Mouse (Mus musculus): ENCODE measurements around the gene Agmat. TPM values are rescaled to one million over a fixed set of nuclear protein-coding genes. Genes with fewer than 3 reads are reported as not detected.

The Agmat gene
- polyA plus RNA-seq, 1 experiment from 2014 or later: 65.6 TPM

GRCm38 (mm10) chr4:141784835-141785234 lies 38.4 kb downstream of the Agmat start:
- Histone ChIP-seq H3K27ac (ENCODE audit: low read length) (no peak overlapping the region), H3K9ac (ENCODE audit: low read depth, low read length) (no peak overlapping the region), H3K4me3 (ENCODE audit: low read length) (no peak overlapping the region), H3K4me1 (ENCODE audit: control insufficient read depth, insufficient read depth, low read length) (peaks cover 4% of the 10 kb centered on the region; the same call in 1 of the 2 replicates), H3K9me3 (ENCODE audit: control insufficient read depth, low read length) (no peaks in the 10 kb centered on the region), H3K4me2 (ENCODE audit: low read depth, low read length) (no peak overlapping the region), H3K27me3 (replicated peaks; ENCODE audit: control insufficient read depth, insufficient read depth, low read length) (no peaks in the 10 kb centered on the region), H3K36me3 (ENCODE audit: control insufficient read depth, insufficient read depth, low read length) (0 out of 2 replicates have a peak, but pooled peaks cover 15% of the 10 kb centered on the region)
- no peak for ATAC-seq
- 76% methylated on average over 5 of the region's 5 CpGs for WGBS

DNA sequence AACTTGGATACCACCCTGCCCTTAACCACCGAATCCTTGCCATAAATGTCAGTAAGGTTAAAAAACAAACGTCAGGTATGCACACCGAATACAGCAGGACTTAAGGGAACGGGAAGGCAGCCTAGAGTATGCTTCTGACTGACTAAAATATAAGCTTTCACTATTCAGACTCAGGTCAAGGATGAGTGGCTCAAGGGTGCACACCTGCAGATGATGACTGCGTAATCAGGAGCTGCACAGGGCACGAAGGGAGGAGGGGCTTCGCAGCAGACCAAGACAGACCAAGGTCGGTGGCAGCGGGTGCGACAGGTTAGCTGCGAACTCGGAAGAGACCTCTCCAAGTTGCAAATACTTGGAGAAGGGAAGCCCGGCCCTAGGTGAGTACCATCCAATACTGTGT lies 39.7 kb downstream of the Agmat start:
- H3K27ac ChIP-seq (ENCODE audit: low read length): no peak overlapping the region
- 0 out of 2 replicates have a peak, but pooled peaks cover 11% of the 10 kb centered on the region for H3K36me3 ChIP-seq (ENCODE audit: control insufficient read depth, insufficient read depth, low read length)
- WGBS: 89% methylated on average over 13 of the region's 13 CpGs
- H3K9ac ChIP-seq (ENCODE audit: low read depth, low read length): no peak overlapping the region
- H3K4me1 ChIP-seq (ENCODE audit: control insufficient read depth, insufficient read depth, low read length): peaks cover 9% of the 10 kb centered on the region; the same call in 1 of the 2 replicates
- ATAC-seq: no peak
- H3K27me3 ChIP-seq (replicated peaks; ENCODE audit: control insufficient read depth, insufficient read depth, low read length): no peaks in the 10 kb centered on the region
- no peak overlapping the region for H3K4me2 ChIP-seq (ENCODE audit: low read depth, low read length)
- H3K4me3 ChIP-seq (ENCODE audit: low read length): no peak overlapping the region
- H3K9me3 ChIP-seq (ENCODE audit: control insufficient read depth, low read length): no peaks in the 10 kb centered on the region

GRCm38 (mm10) chr4:141787046-141787445 lies 40.6 kb downstream of the Agmat start:
- Histone ChIP-seq H3K36me3 (ENCODE audit: control insufficient read depth, insufficient read depth, low read length) (0 out of 2 replicates have a peak, but pooled peaks cover 3% of the 10 kb centered on the region), H3K4me2 (ENCODE audit: low read depth, low read length) (no peak overlapping the region), H3K27me3 (replicated peaks; ENCODE audit: control insufficient read depth, insufficient read depth, low read length) (no peaks in the 10 kb centered on the region), H3K4me1 (ENCODE audit: control insufficient read depth, insufficient read depth, low read length) (peaks cover 12% of the 10 kb centered on the region; the same call in 1 of the 2 replicates), H3K4me3 (ENCODE audit: low read length) (no peak overlapping the region), H3K27ac (ENCODE audit: low read length) (no peak overlapping the region), H3K9ac (ENCODE audit: low read depth, low read length) (no peak overlapping the region), H3K9me3 (ENCODE audit: control insufficient read depth, low read length) (no peaks in the 10 kb centered on the region)
- ATAC-seq: no peak
- WGBS: 64% methylated on average over 6 of the region's 6 CpGs

- H3K9me3 ChIP-seq (ENCODE audit: control insufficient read depth, low read length): no peaks in the 10 kb centered on the region
- 0 out of 2 replicates have a peak, but pooled peaks cover 3% of the 10 kb centered on the region for H3K36me3 ChIP-seq (ENCODE audit: control insufficient read depth, insufficient read depth, low read length)
- peaks cover 12% of the 10 kb centered on the region; the same call in 1 of the 2 replicates for H3K4me1 ChIP-seq (ENCODE audit: control insufficient read depth, insufficient read depth, low read length)
- H3K27me3 ChIP-seq (replicated peaks; ENCODE audit: control insufficient read depth, insufficient read depth, low read length): no peaks in the 10 kb centered on the region
- no peak for ATAC-seq
- H3K27ac ChIP-seq (ENCODE audit: low read length): no peak overlapping the region
- no peak overlapping the region for H3K4me2 ChIP-seq (ENCODE audit: low read depth, low read length)
- no peak overlapping the region for H3K4me3 ChIP-seq (ENCODE audit: low read length)
- 91% methylated on average over 7 of the region's 7 CpGs for WGBS
- no peak overlapping the region for H3K9ac ChIP-seq (ENCODE audit: low read depth, low read length)
Observed at GRCm38 (mm10) chr4:141787462-141787861, 41.0 kb downstream of the Agmat start.

DNA sequence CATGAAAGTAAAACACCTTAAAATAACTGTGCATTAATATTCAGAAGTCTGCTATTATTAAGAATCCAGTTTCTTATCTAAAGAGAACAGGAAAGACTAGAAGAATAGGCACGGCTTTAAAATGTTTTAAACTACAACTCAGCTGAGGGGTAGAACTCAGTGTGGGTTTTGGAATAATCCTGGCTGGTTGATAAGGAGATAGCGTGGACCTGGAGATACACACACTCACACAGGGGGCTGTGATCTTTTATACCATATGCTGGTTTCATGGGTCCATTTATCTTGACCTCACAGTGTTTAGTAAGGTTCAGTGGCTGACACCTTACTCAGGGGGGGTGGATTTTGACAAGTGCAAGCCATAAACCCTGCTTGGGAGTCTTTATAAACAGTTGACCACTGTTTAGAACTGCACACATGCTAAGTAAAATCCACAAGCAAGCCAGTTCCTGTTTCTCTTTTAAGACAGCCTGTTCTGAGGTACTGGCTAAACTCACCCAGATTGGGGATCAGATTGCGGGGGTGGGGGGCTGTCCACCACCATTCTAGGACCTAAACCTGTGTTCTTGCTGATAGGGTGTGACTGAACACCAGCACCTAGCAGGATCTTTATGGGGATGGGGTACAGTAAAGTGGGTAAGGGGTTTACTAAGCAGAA lies 43.2 kb downstream of the Agmat start:
- H3K9me3 ChIP-seq (ENCODE audit: control insufficient read depth, low read length): no peaks in the 10 kb centered on the region
- no peak for ATAC-seq
- H3K9ac ChIP-seq (ENCODE audit: low read depth, low read length): peak overlapping the region; percentile 94
- H3K36me3 ChIP-seq (ENCODE audit: control insufficient read depth, insufficient read depth, low read length): 0 out of 2 replicates have a peak, but pooled peaks cover 3% of the 10 kb centered on the region
- peak overlapping the region; percentile 85 for H3K27ac ChIP-seq (ENCODE audit: low read length)
- H3K4me2 ChIP-seq (ENCODE audit: low read depth, low read length): peak overlapping the region; percentile 95
- H3K27me3 ChIP-seq (replicated peaks; ENCODE audit: control insufficient read depth, insufficient read depth, low read length): no peaks in the 10 kb centered on the region
- H3K4me1 ChIP-seq (ENCODE audit: control insufficient read depth, insufficient read depth, low read length): peaks cover 15% of the 10 kb centered on the region; the same call in 1 of the 2 replicates
- WGBS: 30% methylated on average over 3 of the region's 3 CpGs
- H3K4me3 ChIP-seq (ENCODE audit: low read length): peak overlapping the region; percentile 96

DNA sequence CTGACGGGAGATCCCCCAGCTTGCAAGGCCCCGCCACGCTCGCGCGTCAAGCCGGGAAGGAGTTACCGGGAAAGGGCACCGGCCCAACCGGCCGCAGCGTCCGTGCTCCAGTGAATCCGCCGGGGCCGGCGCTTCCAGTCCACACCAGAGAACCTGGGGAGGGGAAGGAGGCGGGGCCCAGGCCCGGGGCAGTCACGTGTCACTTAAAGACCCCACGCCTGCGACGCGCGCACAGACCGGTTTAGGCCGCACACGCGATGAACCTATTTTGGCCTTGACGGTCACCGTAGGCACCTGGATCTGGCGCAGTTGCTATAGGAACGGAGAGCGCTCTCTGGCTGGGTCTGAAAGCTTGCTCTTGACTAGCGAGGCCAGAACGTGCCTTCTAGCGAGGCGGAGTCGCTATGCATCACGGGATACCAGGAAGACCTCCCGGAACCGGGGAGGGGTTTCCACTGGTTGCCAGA lies 44.1 kb downstream of the Agmat start, which contains the start of gene Dnajc16:
TSS of gene Dnajc16 (minus strand) at position 408 of the 467 bp plus-strand sequence.
- Histone ChIP-seq H3K27ac (ENCODE audit: low read length) (peak within 1 kb of the TSS; percentile 85), H3K4me3 (ENCODE audit: low read length) (peak within 1 kb of the TSS; percentile 96), H3K4me2 (ENCODE audit: low read depth, low read length) (peak within 1 kb of the TSS; percentile 95), H3K4me1 (ENCODE audit: control insufficient read depth, insufficient read depth, low read length) (peaks cover 24% of the 10 kb centered on the region; the same call in 1 of the 2 replicates), H3K9ac (ENCODE audit: low read depth, low read length) (peak within 1 kb of the TSS; percentile 94), H3K9me3 (ENCODE audit: control insufficient read depth, low read length) (no peaks in the 10 kb centered on the region), H3K27me3 (replicated peaks; ENCODE audit: control insufficient read depth, insufficient read depth, low read length) (no peaks in the 10 kb centered on the region), H3K36me3 (ENCODE audit: control insufficient read depth, insufficient read depth, low read length) (0 out of 2 replicates have a peak, but pooled peaks cover 3% of the 10 kb centered on the region)
- peak; percentile 87 for ATAC-seq
- WGBS: under 1% methylated on average over 42 of the region's 42 CpGs

- Histone ChIP-seq H3K9me3 (ENCODE audit: control insufficient read depth, low read length) (no peaks in the 10 kb centered on the region), H3K4me3 (ENCODE audit: low read length) (no peak overlapping the region), H3K36me3 (ENCODE audit: control insufficient read depth, insufficient read depth, low read length) (0 out of 2 replicates have a peak, but pooled peaks cover 3% of the 10 kb centered on the region), H3K27ac (ENCODE audit: low read length) (no peak overlapping the region), H3K9ac (ENCODE audit: low read depth, low read length) (no peak overlapping the region), H3K4me2 (ENCODE audit: low read depth, low read length) (no peak overlapping the region), H3K27me3 (replicated peaks; ENCODE audit: control insufficient read depth, insufficient read depth, low read length) (no peaks in the 10 kb centered on the region), H3K4me1 (ENCODE audit: control insufficient read depth, insufficient read depth, low read length) (peaks cover 31% of the 10 kb centered on the region)
- WGBS: 90% methylated on average over 7 of the region's 7 CpGs
- no peak for ATAC-seq
Observed at GRCm38 (mm10) chr4:141791486-141791885, 45.0 kb downstream of the Agmat start.

- 84% methylated on average over 8 of the region's 8 CpGs for WGBS
- Histone ChIP-seq H3K4me1 (ENCODE audit: control insufficient read depth, insufficient read depth, low read length) (peaks cover 32% of the 10 kb centered on the region), H3K4me3 (ENCODE audit: low read length) (no peak overlapping the region), H3K9me3 (ENCODE audit: control insufficient read depth, low read length) (no peaks in the 10 kb centered on the region), H3K4me2 (ENCODE audit: low read depth, low read length) (no peak overlapping the region), H3K9ac (ENCODE audit: low read depth, low read length) (no peak overlapping the region), H3K27ac (ENCODE audit: low read length) (no peak overlapping the region), H3K27me3 (replicated peaks; ENCODE audit: control insufficient read depth, insufficient read depth, low read length) (no peaks in the 10 kb centered on the region), H3K36me3 (ENCODE audit: control insufficient read depth, insufficient read depth, low read length) (peaks cover 4% of the 10 kb centered on the region; the same call in 1 of the 2 replicates)
- no peak for ATAC-seq
Observed at GRCm38 (mm10) chr4:141791951-141792350, 45.5 kb downstream of the Agmat start.

DNA sequence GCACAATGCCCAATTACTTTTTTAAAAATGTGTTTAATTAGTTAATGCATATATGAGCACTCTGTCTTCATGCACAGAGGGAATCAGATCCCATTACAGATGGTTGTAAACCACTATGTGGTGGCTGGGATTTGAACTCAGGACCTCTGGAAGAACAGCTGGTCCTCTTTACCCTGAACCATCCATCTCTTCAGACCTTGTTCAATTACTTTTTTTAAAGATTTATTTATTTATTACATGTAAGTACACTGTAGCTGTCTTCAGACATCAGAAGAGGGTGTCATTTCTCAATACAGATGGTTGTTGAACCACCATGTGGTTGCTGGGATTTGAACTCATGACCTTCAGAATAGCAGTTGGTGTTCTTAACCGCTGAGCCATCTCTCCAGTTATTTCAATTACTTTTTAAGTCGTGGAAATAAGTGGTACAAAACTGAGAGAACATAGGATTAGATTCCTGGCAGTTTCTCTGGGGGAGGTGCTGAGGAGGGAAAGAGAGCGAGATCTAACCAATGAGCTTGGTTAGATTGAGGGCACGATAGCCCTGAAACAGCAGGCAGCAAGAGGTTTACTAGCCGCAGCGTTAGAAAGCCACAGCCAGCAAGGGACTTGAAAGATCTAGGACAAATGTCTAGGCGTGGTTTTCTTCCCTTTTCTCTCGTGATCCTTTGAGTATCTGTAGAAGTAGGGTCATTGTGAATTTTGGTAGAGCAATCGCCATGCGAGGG lies 46.2 kb downstream of the Agmat start:
- peak overlapping the region; percentile 62 for H3K4me2 ChIP-seq (ENCODE audit: low read depth, low read length)
- H3K9me3 ChIP-seq (ENCODE audit: control insufficient read depth, low read length): no peaks in the 10 kb centered on the region
- H3K27ac ChIP-seq (ENCODE audit: low read length): peak overlapping the region; percentile 91
- peak overlapping the region; percentile 74 for H3K4me3 ChIP-seq (ENCODE audit: low read length)
- H3K9ac ChIP-seq (ENCODE audit: low read depth, low read length): peak overlapping the region; percentile 51; the same call in 1 of the 2 replicates
- H3K27me3 ChIP-seq (replicated peaks; ENCODE audit: control insufficient read depth, insufficient read depth, low read length): no peaks in the 10 kb centered on the region
- ATAC-seq: no peak
- 12% methylated on average over 10 of the region's 10 CpGs for WGBS
- peaks cover 11% of the 10 kb centered on the region; the same call in 1 of the 2 replicates for H3K36me3 ChIP-seq (ENCODE audit: control insufficient read depth, insufficient read depth, low read length)
- peaks cover 32% of the 10 kb centered on the region for H3K4me1 ChIP-seq (ENCODE audit: control insufficient read depth, insufficient read depth, low read length)

All from intestine, embryonic 16.5 days (tissue).